Mouse (Mus musculus) lung, postnatal 0 days (tissue): ENCODE measurements around the gene Gng7. TPM values are rescaled to one million over a fixed set of nuclear protein-coding genes. Genes with fewer than 3 reads are reported as not detected.

Experiments used
- ATAC-seq: fragments of 200-750 bp; cut with Nextera tagmentation; 2 replicates; pipeline ENCODE4 v1.8.0; 2017; ENCODE audit warnings: moderate library complexity
- DNase-seq: peaks from one replicate; pipeline ENCODE4 v3.0.0-alpha.2; 2016; ENCODE audit warnings: low spot score
- H3K27ac ChIP-seq: fragments of 300-500 bp; sonication (generic); 2 replicates; pipeline ENCODE4 v1.5.1; 2014; ENCODE audit warnings: antibody characterized with exemption, mild to moderate bottlenecking, low read length, mixed read lengths
- H3K27me3 ChIP-seq: fragments of 300-500 bp; sonication (generic); replicated peaks from 2 replicates; pipeline ENCODE4 v1.6.1; 2014; ENCODE audit warnings: low read length, mixed read lengths; ENCODE audit not compliant: insufficient read depth
- H3K36me3 ChIP-seq: fragments of 300-500 bp; sonication (generic); 2 replicates; pipeline ENCODE4 v1.6.1; 2014; ENCODE audit warnings: low read length, mixed read lengths; ENCODE audit not compliant: insufficient read depth
- H3K4me1 ChIP-seq: fragments of 300-500 bp; sonication (generic); 2 replicates; pipeline ENCODE4 v1.6.1; 2014; ENCODE audit warnings: antibody characterized with exemption, low read depth, low read length, mixed read lengths; ENCODE audit not compliant: insufficient read depth
- H3K4me2 ChIP-seq: fragments of 300-500 bp; sonication (generic); replicated peaks from 2 replicates; pipeline ENCODE4 v1.6.1; 2014; ENCODE audit warnings: low read depth, mild to moderate bottlenecking, low read length, moderate library complexity, mixed read lengths
- H3K4me3 ChIP-seq: fragments of 300-500 bp; sonication (generic); 2 replicates; pipeline ENCODE4 v1.5.1; 2014; ENCODE audit warnings: low read depth, low read length
- H3K9ac ChIP-seq: fragments of 300-500 bp; sonication (generic); replicated peaks from 2 replicates; pipeline ENCODE4 v1.6.1; 2014; ENCODE audit warnings: low read depth, mild to moderate bottlenecking
- H3K9me3 ChIP-seq: fragments of 300-500 bp; sonication (generic); 2 replicates; pipeline ENCODE4 v1.6.1; 2016; ENCODE audit warnings: low read length, mixed read lengths
- CTCF ChIP-seq: IDR thresholded peaks from 2 replicates; pipeline ENCODE4 v1.5.1; 2016; ENCODE audit warnings: antibody characterized with exemption, mild to moderate bottlenecking
- EP300 ChIP-seq: IDR thresholded peaks from 2 replicates; pipeline ENCODE4 v1.6.1; 2016; ENCODE audit warnings: antibody characterized with exemption, mild to moderate bottlenecking, control low read depth
- WGBS: fragments of 180-500 bp; shearing (Covaris S2); extraction: QIAGEN DNeasy Blood & Tissue Kit; methylation state at CpG from one replicate; pipeline ENCODE4 v1.1.7; 2014; 5-methylcytosine and 5-hydroxymethylcytosine counted together
- polyA plus RNA-seq: library from polyadenylated mRNA; unstranded; fragments of >200 nt; fragmentation: Nextera tagmentation; extraction: Ambion mirVana; gene quantifications from 2 replicates; pipeline ENCODE4 v1.2.1, GENCODE M21; 2015

Gng7 gene
- polyA plus RNA-seq, 1 experiment from 2014 or later, result 1.0 TPM

GRCm38 (mm10) chr10:81041458-81042175 lies 26.9 kb upstream of the Gng7 start:
- Histone ChIP-seq H3K27me3 (no peaks in the 10 kb centered on the region), H3K4me3 (no peak overlapping the region), H3K4me2 (no peak overlapping the region), H3K36me3 (peaks cover 24% of the 10 kb centered on the region), H3K9me3 (no peaks in the 10 kb centered on the region), H3K9ac (no peak overlapping the region), H3K4me1 (no peaks in the 10 kb centered on the region), H3K27ac (no peak overlapping the region)
- TF ChIP-seq CTCF (peak; percentile 89), EP300 (no peak)
- no peak for ATAC-seq
- peak; percentile 68 for DNase-seq
- 31% methylated on average over 13 of the region's 13 CpGs for WGBS

- DNase-seq (peak; percentile 98), ATAC-seq (peak; percentile 100)
- Histone ChIP-seq H3K4me1 (no peaks in the 10 kb centered on the region), H3K36me3 (0 out of 2 replicates have a peak, but pooled peaks cover 4% of the 10 kb centered on the region), H3K4me2 (peak within 1 kb of the TSS; percentile 63), H3K9me3 (no peaks in the 10 kb centered on the region), H3K27ac (no peak within 1 kb of the TSS), H3K9ac (peak within 1 kb of the TSS; percentile 43; the same call in 1 of the 2 replicates), H3K27me3 (no peaks in the 10 kb centered on the region), H3K4me3 (peak within 1 kb of the TSS; percentile 71)
- 2% methylated on average over 35 of the region's 35 CpGs for WGBS
- no peak for TF ChIP-seq CTCF
- TF ChIP-seq EP300, result peak; percentile 52; the same call in 1 of the 2 replicates
These were observed 22.3 kb upstream of the Gng7 start, which contains the start of gene Slc39a3 for GRCm38 (mm10) chr10:81036988-81037580. Slc39a3 (minus strand) TSS chr10:81037426.

GRCm38 (mm10) chr10:81036251-81036650 lies 21.5 kb upstream of the Gng7 start:
- H3K4me1 ChIP-seq, result no peaks in the 10 kb centered on the region
- H3K4me3 ChIP-seq, result no peak overlapping the region
- no peak overlapping the region for H3K4me2 ChIP-seq

GRCm38 (mm10) chr10:81033586-81033985 lies 18.8 kb upstream of the Gng7 start:
- Histone ChIP-seq H3K36me3 (0 out of 2 replicates have a peak, but pooled peaks cover 14% of the 10 kb centered on the region), H3K9ac (no peak overlapping the region), H3K9me3 (no peaks in the 10 kb centered on the region), H3K27me3 (no peaks in the 10 kb centered on the region), H3K4me1 (no peaks in the 10 kb centered on the region), H3K4me3 (no peak overlapping the region), H3K4me2 (no peak overlapping the region), H3K27ac (no peak overlapping the region)
- ATAC-seq (no peak), DNase-seq (no peak)
- TF ChIP-seq EP300, result no peak
- TF ChIP-seq CTCF, result no peak
- WGBS, result 70% methylated on average over 10 of the region's 10 CpGs

More at GRCm38 (mm10) chr10:81036251-81036650, 21.5 kb upstream of the Gng7 start:
- no peaks in the 10 kb centered on the region for H3K27me3 ChIP-seq
- H3K27ac ChIP-seq, result no peak overlapping the region
- H3K9ac ChIP-seq, result no peak overlapping the region
- DNase-seq (peak; percentile 16), ATAC-seq (no peak)
- H3K9me3 ChIP-seq, result no peaks in the 10 kb centered on the region
- 74% methylated on average over 7 of the region's 7 CpGs for WGBS
- TF ChIP-seq CTCF, result peak; percentile 44
- TF ChIP-seq EP300, result no peak
- 0 out of 2 replicates have a peak, but pooled peaks cover 4% of the 10 kb centered on the region for H3K36me3 ChIP-seq

GRCm38 (mm10) chr10:81029031-81029430 lies 14.3 kb upstream of the Gng7 start:
- no peak for ATAC-seq
- TF ChIP-seq EP300 (no peak), CTCF (no peak)

GRCm38 (mm10) chr10:81028219-81028618 lies 13.5 kb upstream of the Gng7 start:
- H3K4me3 ChIP-seq, result no peak overlapping the region
- H3K4me2 ChIP-seq, result no peak overlapping the region
- no peaks in the 10 kb centered on the region for H3K9me3 ChIP-seq
- no peaks in the 10 kb centered on the region for H3K4me1 ChIP-seq
- 0 out of 2 replicates have a peak, but pooled peaks cover 3% of the 10 kb centered on the region for H3K27me3 ChIP-seq
- no peak for TF ChIP-seq CTCF
- TF ChIP-seq EP300, result no peak
- 0 out of 2 replicates have a peak, but pooled peaks cover 14% of the 10 kb centered on the region for H3K36me3 ChIP-seq
- ATAC-seq (no peak), DNase-seq (no peak)
- no peak overlapping the region for H3K27ac ChIP-seq
- no peak overlapping the region for H3K9ac ChIP-seq

More at GRCm38 (mm10) chr10:81029031-81029430, 14.3 kb upstream of the Gng7 start:
- H3K4me3 ChIP-seq, result no peak overlapping the region
- no peak overlapping the region for H3K9ac ChIP-seq
- H3K9me3 ChIP-seq, result no peaks in the 10 kb centered on the region
- H3K4me2 ChIP-seq, result no peak overlapping the region
- H3K27ac ChIP-seq, result no peak overlapping the region
- 0 out of 2 replicates have a peak, but pooled peaks cover 3% of the 10 kb centered on the region for H3K27me3 ChIP-seq
- no peak for DNase-seq
- H3K4me1 ChIP-seq, result no peaks in the 10 kb centered on the region
- 0 out of 2 replicates have a peak, but pooled peaks cover 14% of the 10 kb centered on the region for H3K36me3 ChIP-seq
- 74% methylated on average over 8 of the region's 10 CpGs for WGBS
